Mouse (Mus musculus) right cerebral cortex, adult 2 months (tissue): ENCODE results near the gene Plcg1.

Experiments used
- DNase-seq, 2 experiments: peaks; one replicate each; pipeline ENCODE4 v3.0.0; 2021 to 2022; ENCODE audit warnings: low spot score in 2 of 2

The Plcg1 gene

DNA sequence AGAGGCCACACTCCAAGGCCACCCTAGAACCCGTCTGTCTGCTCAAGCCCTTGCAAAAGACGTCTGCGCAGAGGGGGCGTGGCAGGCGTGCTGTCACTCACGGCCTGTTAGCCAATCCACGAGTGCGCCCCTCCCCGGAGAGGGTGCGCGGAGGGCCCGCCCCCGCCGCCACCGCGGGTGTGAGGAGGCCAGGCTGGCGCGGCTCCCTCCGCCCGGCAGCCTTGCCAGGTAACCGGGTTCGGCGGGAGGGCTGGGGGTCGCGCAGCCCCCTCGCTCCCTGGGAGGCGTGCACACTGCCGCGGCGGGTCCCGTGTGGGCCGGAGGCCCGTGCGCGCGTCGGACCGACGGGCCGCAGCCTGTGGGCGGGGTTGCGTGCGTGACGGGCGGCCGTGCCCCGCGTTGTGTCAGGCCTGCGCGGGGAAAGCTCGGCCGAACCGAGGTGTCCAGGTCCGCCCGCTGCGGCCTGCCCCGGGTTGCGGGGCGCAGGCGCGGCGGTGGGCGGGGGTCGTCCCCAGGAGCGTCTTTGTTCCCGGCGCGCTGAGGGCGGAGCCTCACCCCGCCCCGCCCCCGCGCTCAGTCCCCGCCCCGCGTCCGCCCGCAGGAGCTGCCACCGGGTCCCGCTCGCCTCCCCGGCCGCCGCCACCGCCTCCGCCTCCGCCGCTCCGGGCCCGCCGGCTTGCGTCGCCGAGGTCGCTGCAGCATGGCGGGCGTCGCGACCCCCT is at the start of gene Plcg1:
Gene Plcg1 (plus strand): TSS at position 184 of the 722 bp plus-strand sequence.
- DNase-seq = peak; percentile 91 to 96

DNA sequence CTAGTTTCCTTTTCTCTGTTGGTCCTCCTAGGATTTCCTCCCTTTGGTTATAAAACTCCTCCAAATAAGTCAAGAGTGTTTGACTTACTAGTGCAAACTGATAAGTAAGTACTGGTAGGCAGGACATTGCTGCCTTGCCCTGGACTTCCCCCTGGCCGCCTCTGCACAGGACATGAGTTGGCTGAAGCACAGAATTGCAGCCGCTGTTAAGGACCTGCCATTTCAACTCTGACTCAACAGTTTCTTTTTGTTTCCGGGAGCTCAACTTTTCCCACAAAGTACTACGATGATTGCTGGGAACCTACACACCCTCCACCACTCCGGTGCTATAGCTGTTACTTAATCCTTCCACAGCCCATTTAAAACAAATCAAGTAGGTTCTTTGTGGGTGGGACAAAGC is 30.8 kb upstream of the Plcg1 start:
- no peak for DNase-seq

DNA sequence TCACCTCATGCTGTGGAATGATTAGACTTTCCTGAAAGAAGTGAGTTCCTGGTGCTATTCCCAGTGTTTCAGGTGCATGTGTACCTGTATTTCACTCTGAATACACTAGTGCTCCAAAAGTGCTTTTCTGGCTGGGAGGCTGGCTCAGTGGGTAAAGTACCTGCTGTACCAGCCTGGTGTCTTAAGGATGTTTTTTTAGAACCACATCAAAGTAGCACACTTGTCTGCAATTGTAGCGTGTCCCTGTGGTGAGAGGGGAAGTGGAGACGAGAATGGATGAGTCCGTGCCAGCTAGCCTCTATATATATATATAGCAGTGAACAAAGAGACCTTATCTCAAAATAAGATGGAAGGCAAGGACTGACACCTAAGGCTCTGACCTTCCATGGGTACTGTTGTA is 29.5 kb upstream of the Plcg1 start:
- no peak for DNase-seq

DNA sequence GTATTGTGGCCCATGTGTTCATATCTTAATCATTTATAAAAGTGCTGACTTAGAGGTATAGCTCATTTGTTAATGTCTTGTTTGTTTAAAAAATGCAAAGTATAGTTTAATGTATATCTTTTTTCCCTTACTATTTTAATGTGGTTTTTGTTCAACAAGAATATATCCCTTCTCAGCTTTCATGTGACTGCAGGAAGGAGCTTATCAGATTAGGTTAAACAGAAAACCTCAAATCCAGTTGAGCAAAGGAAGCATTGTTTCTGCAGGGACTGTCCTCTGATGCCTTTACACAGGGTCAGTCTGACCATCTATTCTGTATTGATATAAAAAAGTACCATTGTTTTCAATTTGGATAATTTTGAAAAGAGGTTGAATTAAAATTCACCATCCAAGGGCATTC is 28.3 kb upstream of the Plcg1 start:
- no peak for DNase-seq

DNA sequence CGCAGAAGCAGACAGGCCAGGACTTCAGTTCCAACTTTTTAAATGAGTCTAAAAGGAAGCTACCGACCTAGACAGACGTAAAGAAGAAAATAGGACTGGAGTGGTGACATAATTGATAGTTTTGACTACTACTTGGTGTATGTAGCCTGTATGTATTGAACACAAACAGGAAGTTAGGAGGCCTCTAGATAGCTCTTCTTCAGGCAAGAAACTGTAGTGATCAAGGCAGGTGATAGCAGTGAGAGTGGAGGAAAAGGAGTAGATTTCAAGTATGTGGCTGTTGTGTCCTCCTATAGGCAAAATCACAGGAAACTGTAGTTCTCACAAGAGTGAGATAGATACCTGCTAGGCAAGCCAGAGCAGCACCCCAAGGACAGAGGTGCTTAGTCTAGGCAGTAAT is 23.4 kb upstream of the Plcg1 start:
- DNase-seq = no peak

DNA sequence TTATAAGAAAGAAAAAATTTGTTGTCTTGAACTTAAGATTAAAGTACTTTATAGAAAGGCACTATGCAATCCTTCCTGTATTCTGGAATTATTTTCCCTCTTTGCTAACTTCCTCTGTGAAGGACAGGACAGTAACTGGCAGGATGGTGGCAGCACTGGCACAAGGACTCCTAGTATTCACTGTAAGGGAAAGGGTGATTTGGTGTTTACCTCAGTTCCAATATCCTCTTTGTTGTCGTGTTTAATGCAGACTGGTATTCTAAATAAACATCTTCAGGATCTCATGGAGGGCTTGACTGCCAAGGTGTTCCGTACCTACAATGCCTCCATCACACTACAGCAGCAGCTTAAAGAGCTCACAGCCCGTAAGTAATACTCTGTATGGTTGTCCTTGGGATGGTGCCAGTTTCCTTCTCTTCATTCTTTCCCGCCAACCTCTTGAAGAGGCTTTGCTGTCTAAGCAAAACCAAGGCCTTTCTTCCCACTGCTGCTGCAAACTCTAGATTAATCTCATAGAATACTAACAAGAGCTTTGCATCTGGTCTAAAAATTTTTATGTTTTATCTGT is 15.6 kb upstream of the Plcg1 start:
- no peak for DNase-seq

DNA sequence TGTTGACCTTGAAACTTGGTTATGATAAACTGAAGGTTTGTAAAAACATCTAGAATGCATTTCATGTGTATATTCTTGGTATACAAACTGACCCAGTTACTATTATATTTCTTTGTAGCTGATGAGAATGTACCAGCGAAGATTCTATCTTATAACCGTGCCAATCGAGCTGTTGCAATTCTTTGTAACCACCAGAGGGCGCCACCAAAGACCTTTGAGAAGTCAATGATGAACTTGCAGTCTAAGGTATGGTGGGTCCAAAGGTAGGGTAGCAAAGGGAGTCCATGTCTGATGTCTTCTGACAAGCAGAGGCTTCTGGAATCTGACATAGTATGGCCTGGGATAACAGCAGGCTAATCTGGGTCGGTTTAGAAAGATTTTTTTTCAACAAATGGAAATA is 13.8 kb upstream of the Plcg1 start:
- no peak for DNase-seq

DNA sequence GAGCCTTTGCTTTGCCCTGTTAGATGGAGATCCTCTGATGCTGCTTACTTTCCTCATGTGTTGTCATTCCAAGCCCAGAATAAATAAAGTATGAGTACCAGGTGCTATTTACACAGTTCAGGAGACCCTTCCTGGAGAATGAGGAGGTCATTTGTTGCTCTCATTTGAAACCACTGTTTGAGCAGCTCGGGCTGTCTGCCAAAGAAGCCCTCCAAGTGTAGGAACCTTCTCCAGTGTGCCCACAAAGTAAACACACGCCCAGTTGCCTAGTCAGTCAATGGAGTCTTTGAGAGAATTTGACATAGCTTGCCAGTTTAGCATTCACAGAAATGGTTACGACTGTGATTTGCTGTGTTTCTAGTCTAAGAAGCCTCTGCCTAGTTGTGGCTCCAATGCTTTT is 12.3 kb upstream of the Plcg1 start:
- no peak for DNase-seq

DNA sequence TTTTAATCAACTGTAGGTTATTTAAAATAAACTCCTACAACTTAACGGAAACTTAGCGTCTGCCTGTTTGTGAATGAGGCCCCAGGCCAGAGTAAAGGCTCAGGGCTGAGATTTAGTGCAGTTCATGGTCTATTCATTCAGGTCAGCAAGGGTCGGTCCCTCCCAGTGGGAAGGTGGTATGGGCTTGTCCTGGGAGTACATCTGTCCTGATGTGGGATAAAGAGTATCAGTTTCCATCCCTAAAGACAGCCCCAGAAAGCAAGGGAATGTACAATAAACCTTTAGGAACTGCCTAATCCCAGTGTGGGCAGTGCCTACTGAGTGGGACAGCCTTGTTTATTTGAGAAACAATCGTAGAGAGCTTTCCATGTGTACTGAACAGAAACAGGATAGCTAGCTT is 8.4 kb upstream of the Plcg1 start:
- no peak for DNase-seq

DNA sequence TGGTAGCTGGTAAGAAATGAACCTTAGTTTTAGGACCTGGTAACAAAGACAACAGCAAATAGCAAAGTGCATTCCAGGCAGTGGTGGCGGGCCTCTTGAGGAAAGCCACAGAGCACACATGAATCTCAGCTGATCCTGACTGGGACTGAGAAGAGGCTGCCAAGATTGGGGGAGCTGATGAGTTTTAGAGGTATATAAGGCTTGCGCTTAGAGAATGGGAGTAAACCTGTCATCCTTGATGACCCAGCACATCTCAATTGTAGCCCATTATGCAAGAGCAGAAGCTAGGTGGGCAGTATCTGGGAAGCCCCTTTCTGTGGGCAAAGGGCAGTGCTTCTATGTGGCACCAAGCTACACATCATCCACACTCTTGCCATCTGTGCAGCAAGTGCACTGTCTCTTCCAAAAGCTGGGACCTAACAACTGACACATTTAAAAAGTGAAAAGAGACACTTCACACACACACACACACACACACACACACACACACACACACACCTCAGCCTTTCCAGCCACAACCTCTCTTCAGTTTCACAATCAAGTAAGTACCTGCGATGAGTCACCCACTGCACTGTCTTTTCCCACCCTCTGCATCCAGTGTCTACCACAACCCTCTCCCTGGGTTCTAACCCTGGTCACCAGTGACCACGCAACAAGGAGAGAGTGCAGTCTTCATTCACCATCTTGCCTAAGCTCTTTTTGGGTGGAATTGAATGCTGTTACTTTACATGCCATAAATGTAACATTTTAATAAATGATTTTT is 7.3 kb upstream of the Plcg1 start:
- no peak for DNase-seq

DNA sequence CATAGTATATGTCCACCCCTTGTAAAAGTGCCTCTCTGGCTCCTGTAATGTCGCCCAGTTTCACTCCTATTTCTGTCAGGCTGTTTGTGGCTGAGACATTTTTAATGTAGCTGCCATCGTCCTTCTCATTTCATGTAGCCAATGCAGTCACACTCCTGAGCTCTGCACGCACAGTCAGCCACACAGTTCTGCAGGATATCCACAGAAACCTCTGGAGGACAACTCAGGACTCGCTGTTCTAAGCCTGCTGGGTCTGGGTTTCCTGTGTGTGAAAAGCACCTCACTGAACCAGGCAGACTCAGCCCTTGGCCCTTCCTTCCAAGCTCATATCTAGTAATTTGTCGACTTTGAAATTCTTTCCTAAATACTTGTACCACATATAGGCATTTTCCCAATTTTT is 6.6 kb upstream of the Plcg1 start:
- no peak for DNase-seq

DNA sequence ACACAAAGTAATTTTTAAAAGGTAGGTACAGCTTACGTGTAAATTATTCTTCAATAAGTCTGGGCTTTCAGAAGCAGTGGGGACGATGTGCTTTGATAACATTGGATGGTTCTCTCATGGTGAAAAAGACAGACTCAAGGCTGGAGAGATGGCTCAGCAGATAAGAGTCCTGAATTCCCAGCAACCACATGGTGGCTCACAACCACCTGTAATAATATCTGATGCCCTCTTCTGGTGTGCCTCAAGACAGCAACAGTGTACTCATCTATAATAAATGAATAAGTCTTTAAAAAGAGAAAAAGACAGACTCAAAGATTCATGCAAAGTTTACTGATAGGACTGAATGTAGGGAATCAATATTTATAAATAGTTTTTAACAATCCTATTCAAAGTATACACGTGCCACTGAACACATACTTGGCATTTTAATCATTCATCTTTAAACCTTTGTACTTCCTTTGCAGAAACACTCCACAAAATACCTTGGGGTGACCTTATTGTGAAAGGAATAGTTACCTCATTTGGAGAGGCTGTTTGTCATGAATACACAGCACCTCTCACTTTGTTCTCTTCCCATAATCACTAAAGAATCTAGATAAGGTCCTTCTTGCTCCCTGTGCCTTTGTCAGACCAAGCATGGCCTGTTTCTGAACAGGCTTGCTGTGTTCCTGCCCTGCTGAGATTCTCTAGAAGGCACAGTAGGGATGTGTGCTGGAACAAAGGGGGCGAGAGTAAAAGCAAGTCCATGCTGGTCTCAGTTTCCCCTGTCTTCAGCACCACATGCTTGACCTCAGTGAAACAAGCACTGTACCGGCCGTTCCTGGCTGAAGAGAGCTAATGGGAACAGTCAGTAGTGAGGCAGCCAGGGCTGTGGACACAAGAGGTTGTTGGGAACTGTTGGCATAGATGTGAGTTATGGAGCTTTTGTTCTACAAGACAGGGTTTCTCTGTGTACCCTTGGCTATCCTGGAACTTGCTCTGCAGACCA is 4.9 kb upstream of the Plcg1 start:
- DNase-seq = no peak

DNA sequence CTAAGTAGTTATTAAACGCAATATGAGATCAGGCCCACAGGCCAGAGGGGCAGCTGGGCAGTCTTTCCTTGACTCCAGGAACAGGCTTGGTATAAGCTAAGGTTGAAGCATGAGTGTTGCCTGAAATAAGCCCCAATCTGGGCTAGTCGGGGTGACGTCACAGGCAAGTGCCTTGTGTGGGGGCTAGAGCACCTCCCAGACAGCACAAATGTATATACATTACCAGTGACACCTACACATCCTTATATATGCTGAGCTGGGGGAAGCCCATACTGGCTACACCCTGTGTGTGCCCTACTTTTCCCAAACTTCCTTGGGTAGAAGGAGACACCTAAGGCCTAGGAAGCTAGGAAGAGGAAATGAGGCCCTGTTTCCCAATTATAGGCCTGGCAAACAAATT is 2.1 kb upstream of the Plcg1 start:
- DNase-seq = peak; percentile 68 to 75

DNA sequence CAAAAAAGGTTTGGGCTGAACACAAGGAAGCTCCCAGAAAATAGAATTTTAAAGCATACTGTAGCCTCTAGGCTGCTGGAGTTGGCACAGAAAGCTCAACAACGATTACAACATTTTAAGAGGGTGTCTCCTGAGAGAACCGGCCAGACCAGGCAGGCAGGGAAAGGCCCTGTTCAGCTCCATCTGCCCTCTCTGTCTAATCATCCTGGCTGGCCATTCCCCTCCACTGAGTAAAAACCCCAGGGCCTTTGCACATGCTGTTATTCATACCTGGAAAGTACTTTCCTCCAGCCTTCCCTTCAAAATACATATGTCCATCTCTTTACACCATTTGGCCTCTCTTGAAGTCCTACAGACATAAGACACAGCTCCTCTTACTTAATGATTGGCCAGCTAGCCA is 1.7 kb upstream of the Plcg1 start:
- no peak for DNase-seq

DNA sequence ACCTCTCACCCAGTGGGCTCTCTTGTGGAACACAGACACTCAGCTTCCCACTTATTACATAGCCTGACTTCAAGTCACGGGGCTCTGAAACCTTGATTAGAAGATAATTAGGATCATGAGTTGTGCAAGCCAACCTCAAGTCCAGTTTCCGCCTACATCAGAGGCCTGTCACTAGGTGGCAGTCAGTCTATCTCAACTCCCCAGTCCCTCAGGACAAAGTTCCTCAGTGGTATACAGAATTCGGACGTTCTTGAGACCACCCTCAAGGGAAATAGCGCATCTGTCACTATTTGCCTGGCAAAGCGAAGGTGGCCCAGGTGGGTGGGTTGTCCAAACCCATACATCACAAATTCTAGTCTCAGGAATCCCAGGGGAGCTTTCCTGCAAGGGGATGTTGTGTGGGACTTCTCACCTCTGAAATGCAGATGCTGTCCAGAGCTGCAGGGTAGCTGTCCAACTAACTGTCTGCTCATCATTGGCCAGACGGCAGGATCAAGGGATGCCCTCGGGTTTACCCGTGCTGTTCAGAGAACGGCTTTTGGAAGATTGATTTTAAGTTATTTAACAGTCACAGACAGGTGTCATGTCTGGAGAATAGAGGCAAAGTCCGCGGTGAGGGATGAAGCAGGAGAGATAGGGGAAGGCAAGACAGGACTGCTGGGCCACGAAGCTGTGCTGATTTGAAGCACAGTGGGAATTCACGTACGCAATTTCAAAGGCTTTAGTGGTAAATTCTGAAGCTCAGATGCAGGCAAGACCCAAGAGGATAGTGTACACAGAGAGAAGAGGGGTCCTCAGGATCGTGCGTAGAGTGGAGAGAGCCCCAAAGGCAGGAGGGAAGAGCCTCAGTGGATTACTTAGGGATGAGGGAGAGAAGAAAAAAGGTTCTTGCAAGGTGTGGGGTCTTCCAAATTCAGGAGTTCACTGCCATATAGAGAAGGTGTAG is 976 bp upstream of the Plcg1 start:
- DNase-seq = no peak

DNA sequence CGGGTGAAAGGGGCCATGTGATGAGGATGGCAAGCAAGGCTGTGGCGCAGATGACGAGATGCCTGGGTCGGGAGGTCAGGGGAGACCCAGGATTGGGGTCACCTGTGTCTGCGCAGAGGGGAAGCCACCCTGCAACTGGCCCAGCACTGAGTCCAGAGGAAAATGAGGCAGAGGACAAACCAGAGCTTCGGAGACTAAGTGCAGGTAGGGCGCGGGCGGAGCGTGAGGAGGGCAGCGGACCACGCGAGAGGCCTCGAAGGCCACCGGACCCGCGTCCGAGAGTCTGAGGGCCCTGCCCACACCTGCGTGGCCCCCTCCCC is 343 bp upstream of the Plcg1 start:
- no peak for DNase-seq

DNA sequence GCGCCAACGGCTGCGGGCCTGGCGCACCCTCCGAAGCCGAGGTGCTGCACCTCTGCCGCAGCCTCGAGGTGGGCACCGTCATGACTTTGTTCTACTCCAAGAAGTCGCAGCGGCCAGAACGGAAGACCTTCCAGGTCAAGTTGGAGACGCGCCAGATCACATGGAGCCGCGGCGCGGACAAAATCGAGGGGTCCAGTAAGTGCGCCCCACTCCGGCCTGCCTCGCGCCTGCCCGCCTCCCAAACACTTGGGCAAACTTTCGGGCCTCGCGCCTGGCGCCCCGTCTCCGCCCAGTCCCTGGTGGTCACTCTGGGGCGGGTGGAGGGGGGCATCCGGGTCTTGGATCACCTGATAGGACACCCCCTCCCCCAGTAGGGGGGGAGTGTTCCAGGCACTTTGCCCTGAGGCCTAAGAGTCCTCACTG is 750 bp downstream of the Plcg1 start:
- DNase-seq = peak; percentile 40 to 46

DNA sequence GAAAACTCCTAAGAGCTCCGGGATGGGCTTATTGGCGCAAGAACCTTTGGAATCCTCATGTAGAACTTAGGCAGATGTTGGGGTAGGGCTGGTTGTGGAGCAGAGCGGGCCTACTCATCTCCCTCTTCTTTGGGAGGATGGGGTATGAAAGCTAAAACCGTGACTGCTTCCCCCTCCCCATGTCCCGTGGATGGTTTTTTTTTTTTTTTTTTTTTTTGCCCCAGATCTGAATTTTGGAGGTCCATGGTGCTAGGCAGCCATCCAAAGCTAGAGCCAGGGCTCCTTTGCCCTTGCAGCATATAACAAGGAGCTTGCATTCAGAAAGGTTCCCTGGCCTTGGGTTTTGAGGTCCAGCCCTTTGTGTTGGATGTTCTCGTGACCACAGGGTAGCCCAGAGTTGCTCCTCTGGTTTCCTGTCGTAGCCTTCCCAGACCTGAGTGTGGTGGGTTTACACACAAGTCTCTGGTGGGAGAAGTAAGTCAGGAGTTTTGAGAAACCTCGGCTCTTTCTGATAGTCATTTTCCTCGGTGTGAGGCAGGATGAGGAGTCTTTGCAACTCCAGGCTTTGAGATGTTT is 1.4 kb downstream of the Plcg1 start:
- DNase-seq = no peak

DNA sequence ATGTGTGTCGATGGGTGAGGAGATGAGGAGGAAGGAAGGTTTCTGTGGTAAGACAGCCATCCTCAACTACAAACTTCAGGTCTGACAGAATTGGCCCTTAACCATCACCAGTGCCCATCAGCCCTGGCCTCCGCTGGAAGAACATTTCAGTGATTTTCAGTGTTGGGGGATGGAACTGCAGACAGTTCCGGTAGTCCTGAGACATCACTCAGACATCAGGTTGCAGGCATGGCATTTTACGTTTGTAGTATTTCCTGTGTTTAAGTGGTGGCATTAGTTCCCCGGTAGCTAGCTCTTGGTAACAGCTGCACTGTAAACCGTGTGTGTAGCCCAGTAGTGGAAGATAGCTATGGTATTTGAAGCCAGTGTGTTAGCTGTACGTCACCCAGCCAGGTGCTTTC is 2.0 kb downstream of the Plcg1 start:
- DNase-seq = no peak

DNA sequence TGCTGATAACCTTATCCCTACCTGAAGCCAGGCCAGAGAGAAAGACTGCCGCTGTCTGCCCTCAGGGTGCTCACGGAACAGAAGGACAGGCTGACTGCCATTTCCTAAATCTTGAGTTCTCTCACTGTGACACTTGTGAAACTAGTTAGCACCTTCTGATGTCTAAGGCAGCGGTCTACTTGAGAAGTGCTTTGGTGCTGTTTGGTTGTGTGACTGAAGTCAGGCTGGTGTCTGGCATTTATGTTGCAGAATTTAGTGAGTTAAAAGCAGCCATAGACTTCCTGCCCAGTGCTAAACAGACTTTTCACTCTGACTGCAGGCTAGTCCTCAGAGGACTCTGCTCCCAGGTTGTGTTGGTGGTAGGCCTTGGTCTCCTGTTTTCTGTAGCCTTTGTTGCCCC is 3.2 kb downstream of the Plcg1 start:
- DNase-seq = no peak
